Mouse (Mus musculus) lung, postnatal 4 days (tissue): ENCODE data around the gene Sipa1l2.
A peak's percentile ranks its signal among the peaks of the same experiment; 100 is the strongest.
"Not testable (repeated sequence)": the region's sequence is repeated elsewhere in the genome, so short reads cannot be mapped to it uniquely, and the experiment has no call there.

ENCODE experiments used
- DNase-seq, 2 experiments: peaks; one replicate each; pipeline ENCODE4 v3.0.0; 2021

The Sipa1l2 gene

DNA sequence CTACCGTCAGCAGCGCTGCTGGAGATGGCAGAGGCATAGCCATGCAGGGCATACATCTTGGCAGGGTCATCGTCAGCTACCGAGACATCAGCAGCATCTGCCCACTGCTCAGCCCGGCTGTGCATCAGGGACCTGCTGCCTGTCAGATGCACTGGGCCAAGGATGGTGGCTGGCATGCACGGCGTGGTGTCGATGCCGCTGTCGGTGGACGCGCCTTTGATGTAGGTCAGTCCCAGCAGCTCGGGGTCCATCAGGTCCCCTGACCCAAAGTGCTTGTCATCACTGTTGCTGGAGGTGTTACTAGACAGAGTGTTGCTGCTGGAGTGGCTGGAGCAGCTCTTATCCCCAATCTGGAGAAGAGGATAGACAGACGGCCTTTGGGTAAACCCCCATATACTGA lies 122.1 kb downstream of the Sipa1l2 start:
- DNase-seq: peak in 1 of 2 experiments; percentile 51

DNA sequence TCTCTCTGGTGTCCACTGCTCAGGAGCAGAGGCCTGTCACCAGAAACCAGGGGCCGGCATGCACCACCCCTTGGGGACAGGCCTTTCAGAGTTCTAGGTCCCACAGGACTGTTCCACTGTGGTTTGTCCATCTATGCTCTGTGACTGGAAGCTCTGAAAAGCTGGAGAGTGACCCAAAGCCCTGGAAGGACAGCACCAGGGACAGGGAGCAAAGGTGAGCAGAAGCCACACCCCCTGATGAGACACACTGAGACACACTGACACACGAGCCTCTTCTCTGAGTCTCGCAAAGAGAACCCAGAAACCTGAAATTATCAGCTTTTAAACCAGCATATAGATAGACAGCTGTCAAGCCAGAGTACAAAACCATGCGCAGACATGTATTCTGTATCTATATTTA lies 123.4 kb downstream of the Sipa1l2 start:
- DNase-seq: no peak

DNA sequence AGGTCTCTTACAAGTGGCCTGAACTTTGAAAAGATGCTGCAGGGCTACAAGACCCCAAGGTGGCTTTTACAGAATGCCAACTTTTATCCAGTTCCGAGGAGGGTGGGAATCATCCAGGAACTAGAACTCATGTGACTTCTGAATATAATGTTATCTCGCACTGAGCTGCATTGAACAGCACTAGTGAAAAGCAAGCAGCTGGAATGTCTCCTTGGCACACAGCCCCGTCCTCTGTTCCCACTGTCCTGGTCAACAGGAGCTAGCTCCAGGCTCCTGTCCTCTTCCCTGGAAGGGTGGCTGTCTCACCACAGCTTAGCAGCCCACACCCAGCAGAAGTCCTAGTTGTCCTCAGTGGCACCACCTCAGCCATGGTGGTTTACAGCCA lies 124.4 kb downstream of the Sipa1l2 start:
- DNase-seq: peak; percentile 54 to 72

DNA sequence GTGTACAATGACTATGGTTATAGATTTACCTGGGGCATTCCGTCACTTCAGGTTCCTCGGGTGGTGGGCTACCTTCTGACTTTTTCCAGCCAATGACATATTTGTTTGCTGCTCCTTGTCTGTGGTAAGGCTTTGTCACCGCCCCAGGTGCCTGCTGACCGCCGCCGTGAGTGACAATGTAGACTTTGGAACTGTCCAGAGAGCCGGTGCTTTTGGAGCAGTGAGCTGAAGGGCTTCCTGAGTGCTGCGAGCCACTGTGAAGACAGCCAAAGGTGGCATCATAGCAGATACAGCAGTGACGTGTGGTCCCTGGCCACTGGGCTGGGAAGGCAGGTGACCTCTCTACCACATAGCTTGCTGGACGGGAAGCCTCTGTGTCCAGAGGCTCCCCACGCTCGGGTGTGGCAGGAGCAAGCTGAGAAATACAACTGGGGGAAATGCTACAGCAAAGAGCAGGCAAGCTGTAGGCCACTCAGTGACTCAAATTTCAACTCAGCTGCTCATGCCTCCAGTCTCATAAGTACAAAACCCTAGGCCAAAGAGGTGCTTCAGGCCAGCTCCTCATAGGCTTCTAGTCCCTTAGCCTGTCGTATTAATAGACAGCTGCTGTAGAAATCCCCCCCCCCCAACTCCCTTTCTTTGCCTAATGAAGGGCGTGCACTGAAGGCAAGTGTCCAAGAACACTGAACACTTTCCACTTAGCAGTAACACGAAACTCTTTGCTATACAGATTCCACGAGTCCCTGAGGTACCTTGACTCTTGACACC lies 125.0 kb downstream of the Sipa1l2 start:
- no peak for DNase-seq

DNA sequence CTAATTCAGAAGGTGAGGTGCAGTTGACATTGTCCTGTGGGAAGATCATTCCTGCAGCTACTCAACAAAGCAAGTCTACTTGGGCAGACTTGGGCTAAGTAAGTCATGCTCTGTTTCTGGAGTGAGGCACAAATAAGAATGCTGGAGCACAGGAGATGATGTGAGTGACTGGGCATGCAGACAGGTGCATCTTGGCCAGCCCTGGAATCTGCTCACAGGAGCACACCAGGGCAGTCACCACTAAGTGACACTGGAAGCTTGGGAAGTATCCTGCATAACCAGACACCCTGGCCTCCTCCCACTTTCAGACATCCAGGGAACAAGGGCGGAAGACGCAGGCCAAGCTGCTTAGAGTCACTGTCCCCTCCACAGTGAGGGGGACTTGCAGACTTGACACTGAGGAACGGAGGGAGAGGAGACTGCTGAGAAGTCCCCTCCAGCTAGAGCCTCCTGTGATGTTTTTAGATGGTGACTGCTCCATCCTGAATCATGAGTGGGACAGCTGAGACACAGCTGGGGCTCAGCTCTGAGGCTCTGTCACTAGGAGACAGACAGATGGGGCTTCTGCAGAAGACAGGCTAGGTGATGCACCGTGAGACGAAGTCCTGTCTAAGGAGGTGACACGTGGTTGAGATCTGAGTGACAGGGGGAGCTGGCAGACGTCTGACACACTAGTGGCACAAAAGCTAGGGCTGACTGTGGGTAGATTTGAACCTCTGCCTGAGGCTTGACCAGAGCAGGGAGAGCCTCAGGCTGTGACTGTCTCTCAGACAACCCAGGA lies 134.1 kb downstream of the Sipa1l2 start:
- no peak for DNase-seq

DNA sequence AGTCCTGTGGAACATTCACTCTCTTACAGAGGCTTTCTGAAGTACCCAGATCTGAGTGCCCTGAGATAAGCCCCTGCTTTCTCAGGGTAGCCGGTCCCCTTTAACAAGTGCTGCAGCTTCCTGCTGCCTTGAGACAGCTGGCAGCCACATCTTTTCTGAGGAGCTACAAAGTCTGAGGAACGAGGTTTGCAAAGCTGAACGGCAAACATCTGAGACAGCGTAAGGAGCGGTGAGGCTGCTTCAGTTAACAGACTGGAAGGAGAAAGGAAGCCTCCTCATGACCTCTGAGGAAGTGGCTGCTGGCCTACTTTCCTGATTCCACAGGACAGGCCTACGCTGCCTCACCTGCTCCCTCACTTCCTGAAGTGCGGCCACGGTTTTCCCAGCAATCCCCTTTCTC lies 135.5 kb downstream of the Sipa1l2 start:
- DNase-seq: no peak

DNA sequence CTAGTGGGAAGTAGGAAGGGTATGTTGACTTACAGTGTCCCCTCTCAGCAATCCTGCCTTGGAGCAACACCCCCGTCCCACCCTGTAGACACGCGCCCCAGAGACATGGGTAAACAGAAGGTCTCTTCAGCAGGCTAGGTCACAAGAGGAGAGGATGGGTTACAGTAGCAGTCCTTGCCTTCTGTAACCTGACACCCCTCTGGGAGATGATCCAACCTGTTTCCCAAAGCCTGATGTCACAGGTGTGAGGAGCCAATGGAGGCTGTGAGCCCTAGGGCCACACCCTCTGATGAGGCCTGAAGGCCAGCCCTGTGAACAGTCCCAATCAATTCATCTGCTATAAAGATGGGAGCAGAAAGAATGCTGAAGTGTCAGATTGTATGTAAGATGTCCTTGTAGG lies 138.3 kb downstream of the Sipa1l2 start:
- no peak for DNase-seq

DNA sequence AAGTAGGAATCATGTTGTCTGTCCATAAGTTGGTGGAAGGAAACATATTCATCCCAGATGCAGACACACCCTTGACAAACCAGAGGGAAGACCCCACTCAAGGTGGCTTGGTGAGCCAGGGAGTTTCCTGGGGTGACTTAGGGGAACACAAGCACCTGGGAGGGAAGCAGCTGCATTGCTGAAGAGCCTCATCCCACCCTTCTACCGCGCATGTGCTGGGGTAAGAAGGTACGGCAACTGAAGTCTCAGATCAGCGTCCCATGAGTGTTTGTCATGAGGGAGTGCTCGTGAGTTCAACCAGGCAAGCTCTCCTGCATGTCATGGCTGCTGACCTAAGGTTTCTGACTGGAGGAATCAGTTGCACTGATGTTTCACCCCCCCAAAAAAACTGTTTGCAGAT lies 138.8 kb downstream of the Sipa1l2 start:
- no peak for DNase-seq

DNA sequence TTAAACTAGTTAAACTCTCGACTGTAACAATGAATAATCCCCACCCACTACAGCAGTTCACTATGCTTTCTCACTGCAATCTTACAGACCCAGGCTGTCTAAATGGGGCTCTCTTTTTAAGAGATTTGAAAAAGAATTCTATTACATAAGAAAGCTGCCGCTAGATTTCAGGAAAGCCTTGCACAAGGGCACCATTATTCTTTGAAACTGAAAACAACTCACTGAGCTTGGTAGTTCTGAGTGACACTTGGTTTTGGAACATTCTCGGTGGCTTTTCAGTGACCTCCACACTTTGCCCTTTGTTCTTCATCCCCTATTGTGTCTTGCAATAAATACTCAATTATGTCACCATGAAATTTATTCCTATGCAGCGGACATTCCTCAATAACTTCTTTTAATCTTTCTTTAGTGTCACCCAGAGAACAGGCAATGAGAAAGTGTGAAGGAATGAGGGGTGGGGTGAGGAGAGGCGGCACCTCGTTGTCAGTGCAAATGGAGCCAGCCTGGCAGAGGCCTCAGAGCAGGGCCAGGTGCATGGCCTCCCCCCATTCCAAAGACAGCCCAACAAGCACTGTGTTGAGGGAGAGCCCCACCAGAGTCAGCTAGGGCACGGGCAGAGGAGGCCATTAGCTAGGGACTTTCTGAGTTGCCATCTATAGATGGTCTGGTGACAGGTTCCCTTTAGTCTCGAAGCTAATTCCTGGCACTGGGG lies 140.5 kb downstream of the Sipa1l2 start:
- no peak for DNase-seq

DNA sequence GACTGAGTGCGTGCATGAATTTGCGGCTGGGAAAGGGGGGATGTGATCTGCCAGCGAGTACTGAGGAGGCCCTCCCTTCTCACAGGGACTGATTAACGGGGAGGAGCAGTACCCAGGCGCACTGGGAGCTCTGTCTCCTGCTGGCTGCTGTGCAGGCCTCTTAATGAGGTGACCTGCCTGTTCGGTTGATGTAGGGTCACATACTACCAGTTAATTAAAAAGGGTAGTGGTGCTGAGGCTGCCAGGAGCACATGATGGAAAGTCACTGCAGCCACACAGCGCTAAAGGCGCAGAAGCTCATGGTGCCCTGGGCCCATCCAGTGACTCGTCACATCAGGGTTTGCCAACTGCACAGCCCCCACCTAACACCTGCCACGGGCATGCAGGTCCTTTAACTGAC lies 145.7 kb downstream of the Sipa1l2 start:
- DNase-seq: no peak

DNA sequence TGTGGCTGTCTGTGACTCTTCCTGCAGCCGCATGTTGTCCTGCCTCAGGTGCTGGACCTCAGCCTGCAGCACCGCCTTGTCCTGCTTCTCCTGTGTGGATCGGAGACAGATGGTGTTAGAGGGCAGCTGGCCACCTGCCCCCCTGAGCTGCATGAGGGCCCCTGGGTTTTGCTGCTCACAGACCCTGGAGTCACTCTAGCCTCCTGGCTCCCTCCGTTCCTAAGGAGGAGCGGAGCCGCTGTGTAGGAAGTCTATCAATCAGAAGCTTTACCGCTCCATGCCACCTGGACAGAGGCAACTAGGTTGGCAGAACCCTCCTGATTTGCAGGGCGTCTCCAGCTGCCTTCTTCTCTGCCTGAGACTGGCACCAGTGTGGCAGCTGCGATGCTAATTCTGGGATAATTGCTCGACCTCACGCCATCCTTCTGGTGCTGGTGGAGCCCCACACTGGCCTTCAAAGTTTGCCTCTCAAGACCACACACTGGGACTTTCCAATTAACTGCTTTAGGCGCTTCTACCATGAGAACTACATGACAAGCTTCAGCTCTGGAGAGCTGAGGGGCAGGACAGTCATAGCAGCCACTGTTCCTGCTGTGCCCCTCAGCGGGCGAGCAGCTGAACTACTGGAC lies 150.3 kb downstream of the Sipa1l2 start:
- no peak for DNase-seq

DNA sequence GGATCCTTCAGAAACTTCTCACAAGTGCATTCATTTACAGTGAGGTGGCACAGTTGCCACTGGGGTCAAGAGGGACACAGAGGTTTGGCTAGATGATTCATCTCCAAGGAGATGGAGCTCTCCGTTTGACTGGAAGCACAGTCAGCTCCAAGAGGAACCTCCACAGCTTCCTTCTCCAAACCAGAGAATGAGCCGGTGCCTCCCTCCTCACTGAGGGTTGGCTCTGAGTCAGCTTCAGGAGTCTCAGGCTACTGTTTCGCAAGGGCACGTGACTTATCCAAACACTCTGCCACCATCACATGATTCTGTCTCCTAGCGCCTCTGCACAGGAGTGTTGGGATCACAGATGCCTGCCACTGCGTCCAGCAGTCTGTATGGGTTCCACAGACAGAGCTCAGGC lies 153.5 kb downstream of the Sipa1l2 start:
- DNase-seq: peak; percentile 65 to 74

DNA sequence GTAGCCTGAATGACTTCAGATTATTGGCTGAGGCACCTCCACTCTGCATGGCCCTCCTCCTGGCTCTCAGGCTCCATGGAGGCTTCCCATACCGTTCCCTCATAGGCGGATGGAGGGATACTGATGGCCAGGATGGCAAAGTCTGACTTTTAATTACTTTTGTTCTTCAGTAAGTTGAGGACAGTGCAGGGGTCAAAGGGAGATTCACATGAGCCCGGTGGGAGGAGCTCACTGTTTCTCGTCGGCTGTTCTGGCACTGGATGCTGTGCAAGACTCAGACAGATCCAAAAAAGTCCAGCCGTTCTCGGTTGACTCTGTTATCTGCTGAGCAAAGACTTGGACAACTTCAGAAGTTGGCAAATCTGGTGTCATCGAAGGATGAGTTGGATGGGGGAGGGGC lies 155.0 kb downstream of the Sipa1l2 start:
- DNase-seq: no peak

DNA sequence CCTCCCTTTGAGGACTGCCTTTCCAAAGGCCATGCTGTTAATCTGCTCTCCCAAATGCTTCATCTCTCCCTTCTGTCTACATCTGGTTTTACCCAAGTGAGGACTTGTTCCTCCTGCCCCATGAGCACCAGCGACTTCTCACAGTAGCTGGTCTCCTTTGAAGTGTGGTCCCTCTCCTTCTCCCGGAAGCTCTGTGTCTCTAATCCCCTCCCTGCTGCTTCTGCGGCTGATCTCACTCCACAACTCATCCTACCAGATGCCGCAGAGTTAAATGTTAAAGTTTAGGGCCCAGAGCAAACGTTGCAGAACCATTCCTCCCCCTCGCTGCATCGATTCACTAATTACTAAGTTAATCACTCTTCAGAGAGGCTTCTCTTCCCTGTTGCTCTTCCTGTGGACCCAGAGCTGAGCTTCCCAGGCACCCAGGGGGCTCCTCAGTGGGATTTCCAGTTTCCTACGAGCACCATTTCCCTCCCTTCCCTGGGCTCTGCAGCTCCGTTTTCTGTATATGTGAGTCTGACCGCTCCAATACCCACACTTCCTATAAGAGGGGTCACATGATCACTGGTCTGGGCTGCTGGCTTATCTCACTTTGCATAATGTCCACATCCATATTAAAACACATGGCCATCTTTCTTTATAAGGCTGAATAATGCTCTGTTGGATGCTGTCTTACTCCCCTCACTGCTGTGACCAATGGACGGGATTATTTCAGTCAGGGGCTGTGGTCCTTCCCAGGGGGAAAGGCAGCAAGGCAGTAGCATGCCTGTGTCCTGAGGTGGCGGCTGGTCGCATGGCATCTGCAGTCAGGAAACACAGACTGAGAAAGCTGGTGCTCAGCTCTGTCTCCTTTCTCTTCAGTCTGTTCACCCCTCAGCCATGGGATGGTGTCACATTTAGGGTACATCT lies 156.4 kb downstream of the Sipa1l2 start:
- DNase-seq: no peak

DNA sequence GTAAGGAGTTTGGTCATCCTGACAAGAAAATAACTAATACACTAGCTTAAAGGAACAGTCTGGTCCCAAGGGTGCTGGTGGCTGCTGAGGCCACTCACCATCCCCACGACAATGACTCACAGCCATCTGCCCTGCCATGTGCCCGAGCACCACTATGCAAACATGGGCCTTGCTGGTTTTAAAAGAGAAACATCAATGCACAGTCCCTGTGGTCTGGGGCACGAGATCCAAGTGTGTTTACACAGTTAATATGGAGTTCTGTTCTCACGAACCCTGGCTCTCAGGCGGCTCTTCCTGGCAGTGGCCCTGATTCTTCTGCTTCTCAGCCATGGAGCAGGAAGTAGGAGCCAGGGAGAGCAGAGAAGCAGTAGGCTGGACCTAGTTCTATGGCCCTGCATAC lies 159.0 kb downstream of the Sipa1l2 start:
- peak in 1 of 2 experiments; percentile 68 for DNase-seq

DNA sequence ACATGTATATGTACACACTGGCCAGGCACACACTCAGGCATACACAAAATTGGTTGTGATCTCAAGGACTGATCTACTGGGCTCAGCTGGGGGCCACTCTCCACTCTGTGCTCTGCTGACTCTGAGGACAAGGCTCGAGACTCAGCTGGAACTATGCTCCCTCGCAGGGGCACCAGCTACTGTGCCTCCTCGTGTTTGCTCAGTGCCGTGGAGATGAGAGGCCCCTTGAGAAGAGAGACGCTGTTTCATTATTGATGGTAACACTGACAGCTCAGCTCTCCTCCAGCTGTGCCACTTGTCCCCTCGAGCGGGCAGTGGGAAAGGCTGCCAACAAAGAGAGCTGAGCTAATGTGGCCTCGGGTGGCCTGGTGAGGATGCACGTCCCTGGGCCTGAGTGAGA lies 161.9 kb downstream of the Sipa1l2 start:
- DNase-seq: no peak

DNA sequence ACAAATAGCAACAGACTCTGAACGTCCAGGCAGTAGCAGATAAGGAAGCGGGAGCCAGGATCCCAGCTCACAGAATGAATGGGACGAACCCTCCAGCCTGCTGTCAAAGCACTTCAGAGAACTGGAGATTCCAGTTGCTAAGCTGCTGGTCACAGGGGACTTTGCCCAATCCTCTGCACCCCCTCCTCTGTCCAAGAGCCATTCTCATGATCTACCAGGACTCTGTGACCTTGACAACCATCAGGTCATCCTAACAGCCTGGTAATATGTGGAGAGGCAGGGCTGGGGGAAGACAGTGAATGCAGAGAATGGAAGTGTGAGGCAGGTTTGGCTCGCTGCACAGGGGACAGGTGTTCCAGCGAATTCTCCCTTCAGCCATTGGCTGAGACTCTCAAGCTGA lies 163.2 kb downstream of the Sipa1l2 start:
- no peak for DNase-seq

DNA sequence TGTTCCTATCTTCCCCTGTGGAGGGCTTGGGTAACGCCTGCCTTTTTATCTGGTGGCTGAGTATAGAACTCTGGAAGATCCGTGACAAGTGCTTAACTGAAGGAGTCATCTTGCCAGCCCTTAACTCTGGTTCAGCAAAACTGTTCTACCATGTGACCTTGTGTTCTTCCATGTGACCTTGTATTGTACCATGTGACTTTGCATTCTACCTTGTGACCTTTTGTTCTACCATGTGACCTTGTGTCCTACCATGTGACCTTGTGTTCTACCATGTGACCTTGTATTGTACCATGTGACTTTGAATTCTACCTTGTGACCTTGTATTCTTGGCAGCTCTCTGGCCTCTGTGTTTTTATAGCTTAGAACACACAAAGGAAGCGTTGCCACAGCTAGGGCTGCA lies 168.3 kb downstream of the Sipa1l2 start:
- no peak for DNase-seq

DNA sequence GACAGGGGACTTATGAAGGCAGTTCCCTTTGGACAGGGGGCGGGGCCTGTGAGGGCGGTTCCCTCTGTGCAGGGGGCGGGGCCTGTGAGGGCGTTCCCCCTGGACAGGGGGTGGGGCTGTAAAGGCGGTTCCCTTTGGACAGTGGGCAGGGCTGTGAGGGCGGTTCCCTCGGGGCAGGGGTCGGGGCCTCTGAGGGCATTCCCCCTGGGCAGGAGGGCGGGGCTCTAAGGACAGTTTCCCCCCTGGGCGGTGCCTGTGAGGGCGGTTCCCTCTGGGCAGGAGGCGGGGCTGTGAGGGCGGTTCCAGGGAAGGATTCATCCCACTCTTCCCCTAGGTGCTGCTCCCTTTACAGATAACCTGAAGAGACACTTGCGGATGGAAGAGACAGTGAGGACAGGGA lies 171.6 kb downstream of the Sipa1l2 start:
- DNase-seq: no peak

DNA sequence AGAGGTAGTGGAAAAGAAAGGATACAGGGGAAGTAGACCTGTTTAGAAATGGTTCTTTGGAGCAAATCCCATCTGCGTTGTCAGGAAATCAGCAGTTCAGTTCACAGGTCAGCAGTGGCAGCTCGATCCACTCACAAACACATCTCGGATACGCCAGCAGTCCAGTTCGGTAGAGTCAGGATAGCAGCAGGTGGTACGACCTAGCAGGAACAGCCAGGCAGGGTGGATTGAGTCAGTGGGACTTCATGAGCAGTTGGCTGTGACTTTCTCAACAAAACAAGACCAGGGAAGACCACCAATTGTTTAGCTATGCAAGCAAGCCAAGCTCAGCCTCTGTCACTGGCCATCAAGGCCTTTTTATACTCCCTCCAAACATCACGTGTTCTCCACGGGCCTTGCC lies 173.9 kb downstream of the Sipa1l2 start:
- not testable (repeated sequence) for DNase-seq

DNA sequence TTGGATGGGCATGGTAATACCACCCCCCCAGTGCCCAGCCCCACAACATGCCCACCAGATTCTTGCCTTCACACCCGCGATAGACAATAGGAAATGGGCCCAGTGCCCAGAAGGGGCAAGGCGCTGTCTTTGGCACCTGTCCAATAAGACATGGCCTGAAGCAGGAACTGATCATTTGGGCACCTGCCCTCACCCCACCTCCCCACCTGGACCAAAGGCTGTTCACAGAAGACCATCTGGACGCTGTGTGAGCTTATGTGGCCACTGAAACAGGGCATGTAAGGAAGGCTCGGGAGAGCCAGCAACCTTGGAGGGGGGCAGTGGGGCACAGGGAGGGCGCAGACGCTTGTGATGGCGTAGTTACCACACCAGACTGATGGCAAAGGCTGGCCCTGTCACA lies 174.6 kb downstream of the Sipa1l2 start:
- DNase-seq: no peak

DNA sequence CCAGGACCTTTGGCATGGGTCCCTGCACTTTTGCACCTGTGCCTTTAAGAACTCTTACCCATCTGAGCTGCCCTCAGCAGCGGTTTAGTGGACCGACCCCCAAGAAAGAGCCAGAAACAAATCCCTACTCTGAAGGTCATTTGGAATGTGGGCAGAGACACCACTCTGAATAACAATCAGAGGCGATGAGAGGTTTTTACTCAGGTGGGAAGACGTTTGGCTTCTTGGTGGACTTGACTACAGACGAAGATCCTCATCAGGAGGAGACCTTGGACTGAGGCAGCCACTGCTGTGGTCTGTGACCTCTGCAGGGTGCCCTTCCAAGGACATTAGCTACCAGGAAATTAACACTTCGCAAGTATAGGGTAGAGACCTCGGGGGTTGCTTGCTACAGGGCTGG lies 177.9 kb downstream of the Sipa1l2 start:
- no peak for DNase-seq
